Mouse (Mus musculus): ENCODE results near the gene Bpifb2. TPM values are rescaled to one million over a fixed set of nuclear protein-coding genes. Genes with fewer than 3 reads are reported as not detected.
"Not testable (repeated sequence)": the region's sequence is repeated elsewhere in the genome, so short reads cannot be mapped to it uniquely, and the experiment has no call there.

Gene Bpifb2
- not detected in 2 replicates for polyA plus RNA-seq (2014; fragmentation: Nextera tagmentation; extraction: Ambion mirVana)

DNA sequence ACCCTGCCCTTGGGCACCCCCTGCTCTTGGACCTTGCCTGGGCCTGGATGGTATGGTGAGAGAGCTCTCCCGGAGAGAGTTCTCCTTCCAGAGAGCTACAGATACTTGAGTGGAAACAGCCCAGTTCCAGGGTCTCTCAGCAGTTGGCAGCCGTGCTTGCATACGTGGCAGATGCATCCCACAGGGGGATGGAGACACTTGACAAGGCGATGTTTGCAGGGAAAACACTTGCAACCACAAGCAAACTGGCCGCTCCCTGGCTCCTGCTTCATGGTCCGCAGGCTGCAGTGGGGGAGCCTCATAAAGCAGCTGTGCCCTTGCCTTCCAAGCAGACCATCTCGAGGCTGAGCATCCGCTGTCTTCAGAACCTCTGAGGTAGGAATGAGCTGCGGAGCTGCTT, at the start of gene Bpifb2:
Gene Bpifb2 (plus strand): TSS at position 301 of the 400 bp plus-strand sequence.
- DNase-seq (ENCODE audit: low spot score), result no peak
- H3K36me3 ChIP-seq (ENCODE audit: control insufficient read depth, insufficient read depth, low read length), result no peaks in the 10 kb centered on the region
- no peaks in the 10 kb centered on the region for H3K4me1 ChIP-seq (ENCODE audit: control insufficient read depth, insufficient read depth, low read length)
- H3K4me3 ChIP-seq (ENCODE audit: low read depth, low read length), result no peak within 1 kb of the TSS
- H3K27me3 ChIP-seq (replicated peaks; ENCODE audit: control insufficient read depth, insufficient read depth, low read length), result no peaks in the 10 kb centered on the region
- H3K4me2 ChIP-seq (ENCODE audit: low read depth, low read length), result no peak within 1 kb of the TSS
- H3K9ac ChIP-seq (ENCODE audit: low read depth, low read length), result no peak within 1 kb of the TSS
- 69% methylated on average over 9 of the region's 9 CpGs for WGBS
- no peaks in the 10 kb centered on the region for H3K9me3 ChIP-seq (ENCODE audit: control insufficient read depth, low read length)
- H3K27ac ChIP-seq (replicated peaks; ENCODE audit: low read depth, low read length), result no peak within 1 kb of the TSS
- no peak for ATAC-seq (ENCODE audit: low read depth)

GRCm38 (mm10) chr2:153825900-153826299, 48.9 kb upstream of the Bpifb2 start:
- not testable (repeated sequence) for H3K9ac ChIP-seq (ENCODE audit: low read depth, low read length); DNase-seq (ENCODE audit: low spot score); H3K4me2 ChIP-seq (ENCODE audit: low read depth, low read length); H3K4me1 ChIP-seq (ENCODE audit: control insufficient read depth, insufficient read depth, low read length); H3K27me3 ChIP-seq (replicated peaks; ENCODE audit: control insufficient read depth, insufficient read depth, low read length); H3K36me3 ChIP-seq (ENCODE audit: control insufficient read depth, insufficient read depth, low read length); ATAC-seq (ENCODE audit: low read depth); H3K27ac ChIP-seq (replicated peaks; ENCODE audit: low read depth, low read length); H3K9me3 ChIP-seq (ENCODE audit: control insufficient read depth, low read length); H3K4me3 ChIP-seq (ENCODE audit: low read depth, low read length)
- 64% methylated on average over 31 of the region's 32 CpGs for WGBS

- no peaks in the 10 kb centered on the region for H3K36me3 ChIP-seq (ENCODE audit: control insufficient read depth, insufficient read depth, low read length)
Measured at GRCm38 (mm10) chr2:153827171-153827830, 47.5 kb upstream of the Bpifb2 start.

GRCm38 (mm10) chr2:153828704-153829103, 46.1 kb upstream of the Bpifb2 start:
- Histone ChIP-seq H3K27ac (replicated peaks; ENCODE audit: low read depth, low read length) (no peak overlapping the region), H3K36me3 (ENCODE audit: control insufficient read depth, insufficient read depth, low read length) (no peaks in the 10 kb centered on the region), H3K4me1 (ENCODE audit: control insufficient read depth, insufficient read depth, low read length) (0 out of 2 replicates have a peak, but pooled peaks cover 5% of the 10 kb centered on the region), H3K4me2 (ENCODE audit: low read depth, low read length) (no peak overlapping the region), H3K4me3 (ENCODE audit: low read depth, low read length) (no peak overlapping the region), H3K9ac (ENCODE audit: low read depth, low read length) (no peak overlapping the region), H3K27me3 (replicated peaks; ENCODE audit: control insufficient read depth, insufficient read depth, low read length) (no peaks in the 10 kb centered on the region), H3K9me3 (ENCODE audit: control insufficient read depth, low read length) (no peaks in the 10 kb centered on the region)
- WGBS, result 64% methylated on average over 7 of the region's 7 CpGs
- no peak for DNase-seq (ENCODE audit: low spot score)
- ATAC-seq (ENCODE audit: low read depth), result no peak

More at GRCm38 (mm10) chr2:153827171-153827830, 47.5 kb upstream of the Bpifb2 start:
- no peaks in the 10 kb centered on the region for H3K27me3 ChIP-seq (replicated peaks; ENCODE audit: control insufficient read depth, insufficient read depth, low read length)
- ATAC-seq (ENCODE audit: low read depth), result no peak
- no peak overlapping the region for H3K4me2 ChIP-seq (ENCODE audit: low read depth, low read length)
- no peaks in the 10 kb centered on the region for H3K9me3 ChIP-seq (ENCODE audit: control insufficient read depth, low read length)
- no peak overlapping the region for H3K27ac ChIP-seq (replicated peaks; ENCODE audit: low read depth, low read length)
- no peak overlapping the region for H3K9ac ChIP-seq (ENCODE audit: low read depth, low read length)
- H3K4me3 ChIP-seq (ENCODE audit: low read depth, low read length), result no peak overlapping the region
- 81% methylated on average over 8 of the region's 8 CpGs for WGBS
- no peak for DNase-seq (ENCODE audit: low spot score)
- 0 out of 2 replicates have a peak, but pooled peaks cover 5% of the 10 kb centered on the region for H3K4me1 ChIP-seq (ENCODE audit: control insufficient read depth, insufficient read depth, low read length)

- Histone ChIP-seq H3K4me1 (ENCODE audit: control insufficient read depth, insufficient read depth, low read length) (no peaks in the 10 kb centered on the region), H3K27ac (replicated peaks; ENCODE audit: low read depth, low read length) (no peak overlapping the region), H3K4me2 (ENCODE audit: low read depth, low read length) (no peak overlapping the region), H3K9me3 (ENCODE audit: control insufficient read depth, low read length) (no peaks in the 10 kb centered on the region), H3K4me3 (ENCODE audit: low read depth, low read length) (no peak overlapping the region), H3K36me3 (ENCODE audit: control insufficient read depth, insufficient read depth, low read length) (no peaks in the 10 kb centered on the region), H3K27me3 (replicated peaks; ENCODE audit: control insufficient read depth, insufficient read depth, low read length) (no peaks in the 10 kb centered on the region), H3K9ac (ENCODE audit: low read depth, low read length) (no peak overlapping the region)
- no peak for ATAC-seq (ENCODE audit: low read depth)
- 83% methylated on average over 8 of the region's 8 CpGs for WGBS
- DNase-seq (ENCODE audit: low spot score), result no peak
Measured at GRCm38 (mm10) chr2:153833291-153833690, 41.6 kb upstream of the Bpifb2 start.

GRCm38 (mm10) chr2:153842854-153843253, 32.0 kb upstream of the Bpifb2 start:
- ATAC-seq (ENCODE audit: low read depth), result no peak
- 84% methylated on average over 8 of the region's 8 CpGs for WGBS

GRCm38 (mm10) chr2:153848389-153848788, 26.5 kb upstream of the Bpifb2 start:
- no peak for DNase-seq (ENCODE audit: low spot score)
- 0 out of 2 replicates have a peak, but pooled peaks cover 5% of the 10 kb centered on the region for H3K9me3 ChIP-seq (ENCODE audit: control insufficient read depth, low read length)
- no peak overlapping the region for H3K9ac ChIP-seq (ENCODE audit: low read depth, low read length)
- H3K27me3 ChIP-seq (replicated peaks; ENCODE audit: control insufficient read depth, insufficient read depth, low read length), result no peaks in the 10 kb centered on the region
- WGBS, result 71% methylated on average over 3 of the region's 3 CpGs
- H3K4me3 ChIP-seq (ENCODE audit: low read depth, low read length), result no peak overlapping the region
- no peak overlapping the region for H3K27ac ChIP-seq (replicated peaks; ENCODE audit: low read depth, low read length)
- ATAC-seq (ENCODE audit: low read depth), result no peak
- no peaks in the 10 kb centered on the region for H3K36me3 ChIP-seq (ENCODE audit: control insufficient read depth, insufficient read depth, low read length)
- no peak overlapping the region for H3K4me2 ChIP-seq (ENCODE audit: low read depth, low read length)
- no peaks in the 10 kb centered on the region for H3K4me1 ChIP-seq (ENCODE audit: control insufficient read depth, insufficient read depth, low read length)

More at GRCm38 (mm10) chr2:153842854-153843253, 32.0 kb upstream of the Bpifb2 start:
- DNase-seq (ENCODE audit: low spot score), result no peak
- H3K4me3 ChIP-seq (ENCODE audit: low read depth, low read length), result no peak overlapping the region
- H3K9me3 ChIP-seq (ENCODE audit: control insufficient read depth, low read length), result no peaks in the 10 kb centered on the region
- H3K27ac ChIP-seq (replicated peaks; ENCODE audit: low read depth, low read length), result no peak overlapping the region
- no peaks in the 10 kb centered on the region for H3K4me1 ChIP-seq (ENCODE audit: control insufficient read depth, insufficient read depth, low read length)
- no peak overlapping the region for H3K4me2 ChIP-seq (ENCODE audit: low read depth, low read length)
- no peak overlapping the region for H3K9ac ChIP-seq (ENCODE audit: low read depth, low read length)
- H3K36me3 ChIP-seq (ENCODE audit: control insufficient read depth, insufficient read depth, low read length), result no peaks in the 10 kb centered on the region
- no peaks in the 10 kb centered on the region for H3K27me3 ChIP-seq (replicated peaks; ENCODE audit: control insufficient read depth, insufficient read depth, low read length)

GRCm38 (mm10) chr2:153850351-153851029, 24.4 kb upstream of the Bpifb2 start:
- WGBS, result 87% methylated on average over 6 of the region's 6 CpGs

More at GRCm38 (mm10) chr2:153850351-153851029, 24.4 kb upstream of the Bpifb2 start:
- H3K9me3 ChIP-seq (ENCODE audit: control insufficient read depth, low read length), result 0 out of 2 replicates have a peak, but pooled peaks cover 5% of the 10 kb centered on the region
- no peak overlapping the region for H3K27ac ChIP-seq (replicated peaks; ENCODE audit: low read depth, low read length)
- no peaks in the 10 kb centered on the region for H3K36me3 ChIP-seq (ENCODE audit: control insufficient read depth, insufficient read depth, low read length)
- DNase-seq (ENCODE audit: low spot score), result no peak
- H3K4me2 ChIP-seq (ENCODE audit: low read depth, low read length), result no peak overlapping the region
- no peak for ATAC-seq (ENCODE audit: low read depth)
- H3K4me3 ChIP-seq (ENCODE audit: low read depth, low read length), result no peak overlapping the region
- no peaks in the 10 kb centered on the region for H3K4me1 ChIP-seq (ENCODE audit: control insufficient read depth, insufficient read depth, low read length)
- no peaks in the 10 kb centered on the region for H3K27me3 ChIP-seq (replicated peaks; ENCODE audit: control insufficient read depth, insufficient read depth, low read length)
- H3K9ac ChIP-seq (ENCODE audit: low read depth, low read length), result no peak overlapping the region

Data from embryonic facial prominence, embryonic 14.5 days (tissue).